Mouse (Mus musculus) effector memory CD4-positive, alpha-beta T cell, adult 7 months (primary cell): ENCODE results near the gene Orai1. TPM values are rescaled to one million over a fixed set of nuclear protein-coding genes. Genes with fewer than 3 reads are reported as not detected.

Experiments used
- polyA plus RNA-seq: library from polyadenylated mRNA; unstranded; fragments of 100-300 nt; shearing (Covaris generic); gene quantifications from one replicate; pipeline ENCODE4 v1.2.1, GENCODE M21; 2017

Gene Orai1
- polyA plus RNA-seq: 543 TPM

GRCm38 (mm10) chr5:123014753-123015701 is at the start of gene Orai1:
Orai1 (plus strand) TSS chr5:123015074.

GRCm38 (mm10) chr5:122989551-122990330 is 25.1 kb upstream of the Orai1 start, which contains the start of gene Kdm2b:
Kdm2b (minus strand) TSS chr5:122989823.

GRCm38 (mm10) chr5:123046916-123047315 is 32.0 kb downstream of the Orai1 start, which contains the start of gene Morn3:
Morn3 (minus strand) TSS chr5:123047016.

GRCm38 (mm10) chr5:123068115-123068514 is 53.2 kb downstream of the Orai1 start, which contains the start of gene Tmem120b:
Tmem120b (plus strand) TSS chr5:123068415.

Other genes starting within 250 kb of the Orai1 start
- 14.9 TPM for gene Camkk2, start 235.7 kb upstream of the Orai1 start, polyA plus RNA-seq
- 231 TPM for gene Anapc5, start 193.7 kb upstream of the Orai1 start, polyA plus RNA-seq
- 24.4 TPM for gene Rnf34, start 165.0 kb upstream of the Orai1 start, polyA plus RNA-seq
- 118 TPM for gene Kdm2b, start 25.3 kb upstream of the Orai1 start, polyA plus RNA-seq
- 2.4 TPM for gene Morn3, start 31.9 kb downstream of the Orai1 start, polyA plus RNA-seq
- 0.68 TPM for gene Tmem120b, start 53.3 kb downstream of the Orai1 start, polyA plus RNA-seq
- gene Rhof, start 117.6 kb downstream of the Orai1 start, polyA plus RNA-seq: 111 TPM
- gene Setd1b, start 127.1 kb downstream of the Orai1 start, polyA plus RNA-seq: 7.0 TPM
- gene Psmd9, start 154.3 kb downstream of the Orai1 start, polyA plus RNA-seq: 37.3 TPM
- not detected for gene Hpd, start 167.7 kb downstream of the Orai1 start, polyA plus RNA-seq
- 0.44 TPM for gene Wdr66, start 237.0 kb downstream of the Orai1 start, polyA plus RNA-seq